Mouse (Mus musculus) cerebellum, adult 18-20 months (tissue): ENCODE measurements at regions not wholly inside any gene's neighbourhood (a gene's known extent, or its start where the extent isn't known, plus 50 kb on each side); places are given as distances from the start of the nearest gene placed in this dataset.
A peak's percentile ranks its signal among the peaks of the same experiment; 100 is the strongest.

Experiments used
- DNase-seq, 2 experiments: peaks; one replicate each; pipeline ENCODE4 v3.0.0; 2021

DNA sequence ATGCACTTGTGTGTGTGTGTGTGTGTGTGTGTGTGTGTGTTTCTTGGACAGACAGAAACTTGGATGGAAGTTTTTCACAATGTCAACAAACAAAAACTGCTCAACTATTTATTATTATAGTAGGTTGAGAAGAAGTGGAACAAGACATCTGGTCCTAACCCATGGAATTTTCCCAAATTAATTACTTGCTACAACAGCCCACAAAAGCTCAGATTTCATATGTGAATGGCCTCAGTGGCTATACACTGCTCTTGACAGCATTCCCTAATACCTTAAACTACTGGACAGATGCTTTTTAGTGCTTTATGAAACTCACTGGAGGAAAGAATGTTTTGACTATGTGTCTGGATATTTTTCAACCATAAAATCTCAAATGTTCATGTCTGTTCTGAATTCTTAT is 2009.5 kb upstream of the Pcdh17 start:
- no peak for DNase-seq

- DNase-seq, result peak; percentile 35 to 36
Observed at GRCm38 (mm10) chr14:82448856-82449255, 1994.5 kb upstream of the Pcdh17 start.

GRCm38 (mm10) chr14:82453431-82453830 is 1989.9 kb upstream of the Pcdh17 start:
- DNase-seq, result no peak

- no peak for DNase-seq
Observed at GRCm38 (mm10) chr14:82466708-82467107, 1976.7 kb upstream of the Pcdh17 start.
